Mouse (Mus musculus) urinary bladder, postnatal 25 days (tissue): ENCODE data around the gene Igf2bp1.
"Not testable (repeated sequence)": the region's sequence is repeated elsewhere in the genome, so short reads cannot be mapped to it uniquely, and the experiment has no call there.

Source experiments
- DNase-seq: peaks from one replicate; pipeline ENCODE4 v3.0.0; 2022; ENCODE audit warnings: low spot score

Gene Igf2bp1

DNA sequence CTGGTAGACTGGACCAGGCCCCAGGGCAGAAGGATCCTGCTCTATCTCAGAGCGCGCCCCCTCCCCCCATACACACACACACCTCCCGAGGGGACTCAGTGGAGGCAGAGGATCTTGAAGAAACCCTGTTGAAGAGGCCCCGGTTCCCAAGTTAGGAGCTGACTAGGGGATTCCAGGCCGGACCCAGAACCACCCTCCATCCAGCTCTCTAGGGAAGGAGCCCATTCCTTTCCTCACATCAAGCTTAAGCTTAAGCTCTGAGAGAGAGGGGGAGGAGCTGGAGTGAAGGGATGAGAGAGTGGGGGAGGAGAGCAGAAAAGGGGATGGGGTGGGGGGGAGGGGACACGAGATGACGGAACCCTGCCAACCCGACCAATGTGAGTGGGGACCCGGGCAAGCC lies 47.5 kb downstream of the Igf2bp1 start:
- no peak for DNase-seq

GRCm38 (mm10) chr11:95957407-95957806 lies 48.3 kb downstream of the Igf2bp1 start:
- DNase-seq, result no peak

DNA sequence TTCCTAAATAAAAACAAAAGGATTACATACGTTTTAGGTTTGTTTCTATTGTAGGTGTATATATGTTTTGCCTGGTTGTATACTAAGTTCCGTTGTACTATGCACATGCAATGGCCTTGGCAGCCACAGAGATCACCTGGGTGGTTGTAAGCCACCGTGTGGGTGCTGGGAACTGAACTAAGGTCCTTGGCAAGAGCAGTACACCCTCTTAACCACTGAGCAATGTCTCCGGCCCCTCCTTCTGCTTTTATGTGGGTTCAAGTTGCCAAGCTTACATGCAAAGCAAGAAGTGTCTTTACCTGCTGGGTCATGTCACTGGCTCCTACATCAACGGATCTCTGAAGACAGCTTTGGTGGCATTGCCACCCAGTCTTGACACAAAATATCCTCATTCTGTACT lies 52.4 kb downstream of the Igf2bp1 start:
- DNase-seq, result no peak

DNA sequence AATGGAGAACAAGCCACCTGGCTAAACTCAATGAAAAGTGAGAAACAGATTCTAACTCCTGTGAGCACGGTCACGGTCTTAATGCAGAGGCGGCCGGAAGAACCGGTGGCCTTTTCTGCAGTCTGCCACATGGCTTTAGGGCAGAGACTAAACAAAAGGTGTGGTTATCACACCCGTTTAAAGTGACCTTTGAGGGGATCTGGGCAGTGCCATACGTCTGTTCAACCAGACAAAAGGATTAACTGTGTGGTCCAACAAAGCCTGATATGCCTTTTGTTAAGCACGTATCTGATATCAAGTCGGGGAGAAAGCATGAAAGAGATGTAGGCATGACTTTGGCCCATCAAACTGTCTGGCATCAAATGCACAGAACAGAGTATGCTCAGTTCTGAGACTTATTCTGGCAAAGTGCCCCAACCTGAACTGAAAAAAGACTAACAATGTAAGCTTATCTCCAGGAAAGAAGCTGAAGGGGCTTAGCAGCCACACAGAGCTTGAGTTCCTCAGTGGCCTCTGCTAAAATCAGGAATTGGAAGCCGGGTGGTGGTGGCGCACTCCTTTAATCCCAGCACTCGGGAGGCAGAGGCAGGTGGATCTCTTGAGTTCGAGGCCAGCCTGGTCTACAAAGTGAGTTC lies 59.8 kb downstream of the Igf2bp1 start:
- no peak for DNase-seq

- no peak for DNase-seq
Observed at GRCm38 (mm10) chr11:95939828-95940507, 65.8 kb downstream of the Igf2bp1 start.

DNA sequence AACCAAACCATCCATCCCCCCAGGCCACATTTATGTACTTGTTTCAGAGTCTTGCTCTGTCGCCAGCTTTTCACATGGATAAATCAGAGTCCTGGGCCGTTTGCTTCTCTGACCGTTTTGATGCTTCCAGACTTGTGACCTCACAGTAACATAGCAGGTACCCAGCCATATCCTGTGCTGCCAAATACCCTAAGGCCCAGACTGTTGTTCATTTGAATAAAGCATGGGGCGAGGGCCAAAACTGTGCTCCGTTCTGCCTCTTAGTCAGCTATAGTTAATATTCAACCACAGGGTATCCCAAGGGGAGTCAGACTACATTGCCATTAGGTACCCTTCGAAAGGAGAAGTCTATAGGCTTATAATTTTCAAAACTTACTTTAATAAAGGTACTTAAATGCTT lies 69.3 kb downstream of the Igf2bp1 start:
- no peak for DNase-seq

- not testable (repeated sequence) for DNase-seq
Observed at GRCm38 (mm10) chr11:95932168-95932567, 73.6 kb downstream of the Igf2bp1 start.

- DNase-seq, result no peak
Observed at GRCm38 (mm10) chr11:95926398-95926797, 79.3 kb downstream of the Igf2bp1 start.

DNA sequence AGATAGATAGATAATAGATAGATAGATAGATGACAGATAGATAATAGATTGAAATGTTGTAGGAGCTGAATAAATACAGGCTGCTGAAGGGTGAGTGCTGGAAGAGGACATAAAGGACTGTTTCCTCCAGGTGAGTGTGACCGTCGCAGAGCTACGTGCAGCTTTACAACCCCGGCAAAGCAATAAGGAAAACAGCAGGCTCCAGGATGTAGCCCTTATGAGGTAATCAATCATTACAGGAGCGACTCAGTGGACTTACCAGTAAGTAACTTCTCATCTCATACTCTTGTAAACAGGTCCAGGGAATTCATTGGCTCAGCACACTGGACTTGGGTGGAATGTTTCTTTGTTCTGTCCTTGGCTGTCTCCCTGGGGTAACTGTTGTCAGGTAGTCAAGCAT lies 79.8 kb downstream of the Igf2bp1 start:
- no peak for DNase-seq

DNA sequence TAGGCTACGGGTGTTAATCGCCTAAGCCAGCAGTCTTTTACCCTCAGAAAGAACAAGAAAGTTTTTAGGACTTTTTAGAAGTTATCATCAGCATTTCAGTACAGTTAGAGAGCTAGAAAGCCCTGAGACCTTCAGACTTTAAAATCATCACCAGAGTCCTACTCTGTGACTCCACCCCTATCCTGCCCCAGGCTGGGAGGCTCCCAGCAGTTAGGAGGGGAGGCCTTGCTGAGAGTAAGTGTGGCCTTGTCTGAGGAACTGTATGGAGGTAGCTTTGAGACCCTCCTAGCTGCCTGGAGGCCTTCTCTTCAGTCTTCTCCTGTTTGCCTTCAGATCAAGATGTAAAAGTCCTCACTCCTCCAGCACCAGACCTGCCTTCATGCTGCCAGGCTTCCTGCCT lies 81.5 kb downstream of the Igf2bp1 start:
- DNase-seq, result no peak

DNA sequence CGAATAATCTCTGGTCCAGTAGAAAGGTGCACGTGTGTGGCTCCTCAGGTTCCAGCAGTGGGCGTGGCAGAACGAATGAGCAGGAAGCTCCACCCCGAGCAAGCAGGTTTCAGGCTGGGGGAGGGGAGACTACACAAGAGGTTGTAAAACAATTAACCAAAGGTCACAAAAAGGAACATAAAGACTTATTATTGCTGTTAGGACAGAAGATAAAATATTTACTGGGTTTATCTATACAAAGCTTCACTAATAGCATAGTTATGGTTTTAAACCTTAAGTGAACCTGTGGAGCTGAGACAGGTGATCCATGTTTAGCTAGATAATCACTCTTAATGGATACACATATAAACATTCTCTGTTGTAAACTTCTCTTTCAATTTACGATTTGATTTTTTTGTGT lies 82.3 kb downstream of the Igf2bp1 start:
- DNase-seq, result not testable (repeated sequence)

DNA sequence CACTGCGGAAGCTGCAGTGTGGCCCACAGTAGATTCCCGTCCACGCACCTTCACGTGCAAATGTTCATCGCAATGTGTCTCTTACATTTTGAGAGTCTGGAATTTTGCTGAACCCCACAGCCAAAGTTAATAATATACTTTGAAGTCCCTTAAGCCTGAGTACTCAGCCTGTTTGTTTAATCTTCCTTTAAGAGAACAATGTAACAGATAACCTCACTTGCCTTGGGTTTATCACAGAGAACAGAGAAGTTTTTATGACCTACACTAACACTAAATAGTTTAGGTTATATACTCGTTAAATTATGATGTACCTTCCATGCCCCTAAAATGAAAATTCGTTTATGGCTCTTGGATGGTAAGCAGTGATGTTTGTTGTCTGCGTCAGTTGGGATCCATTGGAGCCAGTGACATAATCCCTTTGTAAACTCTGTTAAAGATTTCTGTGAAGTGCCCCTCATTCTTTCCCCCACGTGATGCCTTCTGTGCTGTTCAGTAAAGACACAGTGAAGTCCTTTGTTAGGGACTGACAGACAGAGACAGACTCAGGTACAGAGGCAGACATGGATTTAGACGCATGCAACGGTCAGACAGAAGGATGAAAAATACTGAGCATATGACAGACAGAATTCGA lies 83.6 kb downstream of the Igf2bp1 start:
- no peak for DNase-seq

DNA sequence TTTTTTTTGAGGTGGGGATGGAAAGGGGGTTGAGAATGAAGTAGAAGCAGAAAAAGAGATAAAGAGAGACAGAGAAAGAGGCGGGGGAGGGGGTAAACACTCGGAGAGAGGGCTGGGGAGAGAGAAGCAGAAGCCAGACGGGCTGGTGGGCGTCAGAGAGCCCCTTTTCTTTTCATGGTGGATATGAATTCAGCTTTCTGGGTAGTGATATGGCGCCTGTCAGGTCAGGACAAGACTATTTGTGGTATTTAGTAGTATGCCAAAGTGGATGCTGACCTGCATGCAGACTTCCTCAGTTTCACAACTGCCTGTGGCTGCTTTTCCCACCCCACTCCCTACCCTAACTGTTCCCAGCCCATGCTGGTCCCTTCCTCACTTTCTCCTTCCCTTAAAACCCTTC lies 89.3 kb downstream of the Igf2bp1 start:
- no peak for DNase-seq

DNA sequence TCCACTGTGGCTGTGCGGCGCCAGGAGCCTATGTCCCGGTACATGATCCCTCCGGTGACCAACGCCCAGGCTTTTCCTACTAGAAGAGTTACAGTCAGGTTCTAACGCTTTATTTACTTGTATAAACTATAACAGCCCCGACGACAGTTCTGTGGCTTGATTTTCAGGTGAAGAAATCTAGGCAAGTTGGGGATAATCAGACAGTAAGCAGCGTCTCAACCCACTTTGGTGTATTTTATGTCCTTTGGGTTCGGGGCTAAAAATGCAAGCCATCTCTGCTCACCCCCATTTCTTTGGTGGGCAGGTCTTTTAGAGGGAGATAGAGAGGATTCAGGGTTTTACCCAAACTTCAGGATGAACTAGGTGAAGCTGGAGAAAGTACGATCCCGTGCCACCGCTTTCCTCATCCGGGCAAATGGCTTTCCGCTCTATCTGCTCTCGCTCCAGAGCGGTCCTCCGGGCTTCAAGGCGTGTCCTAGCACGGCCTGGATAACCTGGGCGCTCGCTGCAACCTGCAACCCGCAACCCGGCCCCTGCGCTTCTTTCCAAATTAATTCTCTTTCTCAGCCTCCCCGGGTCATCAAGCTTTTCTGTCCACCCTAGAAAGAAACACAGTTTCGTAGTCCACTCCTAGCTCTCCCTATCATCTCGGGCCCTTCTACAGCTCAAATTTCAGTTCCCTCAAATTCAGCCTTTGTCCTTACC lies 90.6 kb downstream of the Igf2bp1 start:
- no peak for DNase-seq

DNA sequence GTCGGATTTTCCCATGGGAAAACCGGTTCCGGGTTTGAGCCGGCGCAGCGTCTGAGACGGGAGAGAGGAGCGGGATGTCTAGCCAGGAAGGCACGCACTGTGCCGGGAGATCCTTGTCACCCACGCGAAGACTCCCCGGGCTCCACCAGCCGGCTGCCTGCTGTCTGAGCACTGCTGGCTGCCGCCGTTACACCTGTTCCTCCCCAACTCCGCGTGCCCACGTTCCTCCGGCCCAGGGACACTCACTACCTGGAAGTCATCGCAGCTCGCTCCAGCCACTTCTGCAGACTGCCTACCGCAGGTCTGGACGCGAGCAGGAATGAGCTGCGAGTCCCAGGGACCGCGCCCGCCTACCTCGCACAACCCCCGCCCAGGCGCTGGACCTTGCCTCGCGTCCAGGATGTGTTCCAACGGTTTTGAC lies 91.2 kb downstream of the Igf2bp1 start, which contains the start of gene B4galnt2:
Gene B4galnt2, minus strand, starts transcription at position 321 of the 421 bp plus-strand sequence.
- DNase-seq, result no peak

DNA sequence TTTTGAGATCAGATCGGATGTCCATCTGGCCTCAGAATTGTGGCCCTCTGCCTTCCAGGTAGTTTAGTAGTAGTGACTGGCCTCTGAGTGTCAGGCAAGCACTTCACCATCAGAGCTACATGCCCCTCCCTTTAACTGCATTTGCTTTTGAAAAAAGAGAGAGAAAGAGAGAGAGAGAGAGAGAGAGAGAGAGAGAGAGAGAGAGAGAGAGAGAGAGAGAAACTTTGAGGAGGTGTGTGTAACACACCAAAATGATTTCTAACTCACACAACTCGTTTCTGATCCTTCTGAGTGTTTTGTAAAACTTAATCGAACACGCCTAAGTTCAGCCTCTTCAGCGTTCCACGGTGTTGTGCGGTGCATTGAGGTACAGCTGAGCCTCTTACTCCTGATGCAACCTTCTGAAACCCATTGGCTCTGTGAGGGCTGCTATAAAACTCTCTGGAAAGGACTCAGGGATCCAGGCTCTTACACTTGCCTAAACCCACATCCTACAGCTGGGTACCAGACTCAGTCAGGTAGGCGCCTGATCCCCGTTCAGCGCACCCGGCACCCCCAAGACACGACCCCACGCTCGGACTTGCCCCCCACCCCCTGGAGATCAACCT lies 91.7 kb downstream of the Igf2bp1 start:
- DNase-seq, result no peak

DNA sequence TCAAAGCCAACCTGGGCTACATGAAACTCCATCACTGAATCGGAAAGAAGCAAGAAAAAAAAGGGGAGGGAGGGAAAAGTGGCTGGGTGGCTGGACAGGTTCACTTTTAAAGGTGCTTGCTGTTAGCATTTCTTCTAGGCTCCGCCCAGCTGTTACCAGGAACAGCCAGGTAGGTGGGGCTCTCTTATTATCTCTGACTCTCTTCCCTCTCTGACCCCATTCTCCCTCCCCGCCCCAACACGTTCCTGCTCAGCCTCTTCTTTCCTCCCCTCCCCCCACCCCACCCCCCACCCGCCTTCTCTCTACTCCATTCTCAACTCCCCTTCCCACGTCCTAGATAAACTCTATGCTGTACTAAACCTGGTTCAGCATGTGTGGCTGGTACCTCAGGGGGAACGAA lies 94.2 kb downstream of the Igf2bp1 start:
- no peak for DNase-seq

DNA sequence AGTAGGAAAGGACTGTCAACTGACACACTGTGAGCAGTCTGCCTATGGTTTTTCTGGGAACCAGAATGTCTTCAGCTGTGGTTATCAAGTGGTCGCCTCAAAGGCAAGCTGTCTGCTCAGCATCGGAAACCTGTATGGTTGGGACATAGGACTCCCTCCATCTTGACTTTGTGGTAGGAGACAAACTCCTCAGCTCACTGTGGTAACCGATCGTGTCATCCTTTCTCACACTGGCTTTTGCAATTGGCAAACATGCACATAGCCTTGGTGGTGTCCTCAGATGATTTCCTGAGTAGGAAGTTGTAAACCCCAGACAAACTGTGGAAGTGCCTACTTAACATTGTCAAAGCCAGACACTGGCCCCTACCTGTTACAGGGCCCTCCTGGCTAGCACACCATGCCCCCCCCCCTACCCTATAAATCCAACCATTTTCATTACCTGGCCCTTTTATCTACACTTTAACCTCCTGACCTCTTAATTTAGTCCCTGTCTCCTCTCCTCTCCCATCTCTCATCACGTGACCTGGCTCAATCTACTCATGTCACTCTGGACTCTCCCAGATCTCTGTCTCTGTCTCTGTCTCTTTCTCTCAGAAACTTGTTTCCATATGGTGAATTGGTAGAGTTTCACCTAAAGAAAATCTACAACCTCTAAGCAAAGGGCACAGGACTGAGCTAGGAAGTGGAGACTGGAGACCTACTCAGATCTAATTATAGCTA lies 97.8 kb downstream of the Igf2bp1 start:
- DNase-seq, result no peak
